Mouse (Mus musculus): ENCODE measurements around the gene Vps26a. TPM values are rescaled to one million over a fixed set of nuclear protein-coding genes. Genes with fewer than 3 reads are reported as not detected.

The Vps26a gene
- polyA plus RNA-seq, 1 experiment: 25.6 TPM

DNA sequence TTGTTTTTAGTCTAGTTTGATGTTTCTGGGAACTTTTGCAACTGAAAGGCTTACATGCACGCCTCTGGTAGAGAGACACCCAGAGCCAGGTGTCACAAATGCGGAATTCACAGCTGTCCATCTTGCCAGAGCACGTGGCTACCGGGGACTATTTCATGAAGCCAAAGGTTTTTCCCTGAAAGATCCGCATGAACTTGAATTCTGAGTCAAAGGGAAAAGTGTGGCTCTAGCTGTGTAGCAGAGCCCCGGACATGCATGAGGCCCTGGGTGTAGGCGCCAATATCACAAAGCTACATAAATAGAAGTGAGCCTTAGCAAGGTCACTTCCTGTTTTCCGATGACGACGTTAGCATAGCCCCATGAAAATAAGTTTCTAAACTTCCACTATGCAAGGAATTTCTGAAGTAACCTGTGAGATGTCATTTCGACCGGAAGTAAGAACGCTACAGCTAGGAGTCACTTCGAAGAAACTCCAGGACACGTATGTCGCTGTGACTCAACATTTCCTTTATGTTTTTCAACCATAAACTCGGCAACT, 19.5 kb upstream of the Vps26a start:
- no peak overlapping the region for H3ac ChIP-seq (ENCODE audit: control insufficient read depth, insufficient read length)
- peaks cover 3% of the 10 kb centered on the region for H3K27me3 ChIP-seq (ENCODE audit: control insufficient read depth, insufficient read depth, insufficient read length)
- no peak for TF ChIP-seq TCF3 (IDR thresholded peaks at IDR 0.05; ENCODE audit: insufficient read length, low read depth)
- TF ChIP-seq POLR2AphosphoS2 (IDR thresholded peaks at IDR 0.05; ENCODE audit: insufficient read length, low read depth): no peak
- TF ChIP-seq USF1 (IDR thresholded peaks at IDR 0.05; ENCODE audit: low read depth): no peak
- TF ChIP-seq REST (IDR thresholded peaks at IDR 0.05; ENCODE audit: insufficient read depth, insufficient read length): no peak
- TF ChIP-seq MYOD1 (IDR thresholded peaks at IDR 0.05; ENCODE audit: control insufficient read depth in 1 of 3, insufficient read length in 2 of 3, low read depth in 2 of 3): no peak
- TF ChIP-seq E2F4 (IDR thresholded peaks at IDR 0.05; ENCODE audit: insufficient read depth): no peak
- TF ChIP-seq TCF12 (IDR thresholded peaks at IDR 0.05; ENCODE audit: insufficient read depth, poor library complexity, severe bottlenecking): no peak
- TF ChIP-seq POLR2A (IDR thresholded peaks at IDR 0.05; ENCODE audit: insufficient read length, low read depth): no peak
- TF ChIP-seq MAX (IDR thresholded peaks at IDR 0.05; ENCODE audit: low read depth): no peak
- H3K36me3 ChIP-seq (ENCODE audit: control insufficient read depth, insufficient read depth): no peaks in the 10 kb centered on the region
- H3K79me2 ChIP-seq (ENCODE audit: control insufficient read depth, insufficient read depth): no peaks in the 10 kb centered on the region
- no peak overlapping the region for H3K4me3 ChIP-seq
- H3K4me2 ChIP-seq (ENCODE audit: low read depth): no peak overlapping the region

- Histone ChIP-seq H3ac (ENCODE audit: control insufficient read depth, insufficient read length) (no peak overlapping the region), H3K4me2 (ENCODE audit: low read depth) (no peak overlapping the region), H3K27me3 (ENCODE audit: control insufficient read depth, insufficient read depth, insufficient read length) (no peaks in the 10 kb centered on the region), H3K36me3 (ENCODE audit: control insufficient read depth, insufficient read depth) (no peaks in the 10 kb centered on the region), H3K4me3 (no peak overlapping the region), H3K79me2 (ENCODE audit: control insufficient read depth, insufficient read depth) (no peaks in the 10 kb centered on the region)
- no peak for TF ChIP-seq USF1 (IDR thresholded peaks at IDR 0.05; ENCODE audit: low read depth)
- TF ChIP-seq TCF3 (IDR thresholded peaks at IDR 0.05; ENCODE audit: insufficient read length, low read depth): no peak
- no peak for TF ChIP-seq E2F4 (IDR thresholded peaks at IDR 0.05; ENCODE audit: insufficient read depth)
- TF ChIP-seq SRF (IDR thresholded peaks at IDR 0.05; ENCODE audit: control insufficient read depth, insufficient read length, low read depth): no peak
- no peak for TF ChIP-seq MAX (IDR thresholded peaks at IDR 0.05; ENCODE audit: low read depth)
- TF ChIP-seq REST (IDR thresholded peaks at IDR 0.05; ENCODE audit: insufficient read depth, insufficient read length): no peak
- TF ChIP-seq MYOD1 (IDR thresholded peaks at IDR 0.05; ENCODE audit: control insufficient read depth in 1 of 3, insufficient read length in 2 of 3, low read depth in 2 of 3): no peak
- TF ChIP-seq POLR2A (IDR thresholded peaks at IDR 0.05; ENCODE audit: insufficient read length, low read depth): no peak
These were observed 18.8 kb upstream of the Vps26a start for GRCm38 (mm10) chr10:62505224-62505983.

DNA sequence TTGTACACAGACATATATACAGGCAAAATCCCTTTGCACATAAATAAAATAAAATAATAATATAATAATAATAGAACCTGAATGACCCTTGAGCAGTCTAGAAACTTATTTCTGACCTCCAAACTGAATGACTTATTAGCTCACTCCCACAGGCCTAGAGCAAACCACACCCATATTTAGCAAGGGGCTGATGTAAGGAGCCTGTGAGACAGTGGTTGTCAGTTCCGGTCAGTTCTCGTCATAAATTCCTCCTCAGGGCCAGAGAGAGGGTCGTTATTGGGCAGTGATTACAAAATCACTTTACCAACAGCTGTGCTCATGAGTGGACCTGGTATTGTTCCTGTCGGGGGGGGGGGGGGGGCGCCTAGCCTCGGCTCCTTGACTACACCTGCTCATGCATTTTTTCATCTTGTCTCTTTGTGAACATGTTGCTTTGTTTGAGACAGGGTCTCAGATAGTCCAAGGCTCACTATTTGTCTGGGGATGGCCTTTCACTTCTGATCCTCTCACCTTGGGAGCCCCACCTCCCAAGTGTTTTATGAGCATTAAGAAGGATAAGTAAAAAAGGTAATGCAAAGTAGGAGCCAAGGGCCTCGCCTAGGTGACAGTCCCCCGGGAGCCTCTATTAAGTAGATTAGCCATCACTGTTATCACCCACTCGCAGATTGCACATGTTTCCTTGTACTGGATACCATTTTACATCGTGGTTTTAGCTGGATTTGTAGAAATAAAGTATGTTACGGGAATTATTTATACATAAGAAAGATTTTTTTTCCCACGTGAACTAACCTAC, 17.4 kb upstream of the Vps26a start:
- Histone ChIP-seq H3K27me3 (ENCODE audit: control insufficient read depth, insufficient read depth, insufficient read length) (no peaks in the 10 kb centered on the region), H3K36me3 (ENCODE audit: control insufficient read depth, insufficient read depth) (no peaks in the 10 kb centered on the region), H3ac (ENCODE audit: control insufficient read depth, insufficient read length) (no peak overlapping the region), H3K4me3 (no peak overlapping the region), H3K79me2 (ENCODE audit: control insufficient read depth, insufficient read depth) (no peaks in the 10 kb centered on the region), H3K4me2 (ENCODE audit: low read depth) (peak overlapping the region; percentile 50)
- TF ChIP-seq CEBPB (IDR thresholded peaks at IDR 0.05; ENCODE audit: insufficient read depth, poor library complexity, severe bottlenecking): 0 out of 2 replicates have a peak, but pooled peaks have one; percentile 16
- peak; percentile 66 for TF ChIP-seq SRF (IDR thresholded peaks at IDR 0.05; ENCODE audit: control insufficient read depth, insufficient read length, low read depth)
- no peak for TF ChIP-seq REST (IDR thresholded peaks at IDR 0.05; ENCODE audit: insufficient read depth, insufficient read length)

DNA sequence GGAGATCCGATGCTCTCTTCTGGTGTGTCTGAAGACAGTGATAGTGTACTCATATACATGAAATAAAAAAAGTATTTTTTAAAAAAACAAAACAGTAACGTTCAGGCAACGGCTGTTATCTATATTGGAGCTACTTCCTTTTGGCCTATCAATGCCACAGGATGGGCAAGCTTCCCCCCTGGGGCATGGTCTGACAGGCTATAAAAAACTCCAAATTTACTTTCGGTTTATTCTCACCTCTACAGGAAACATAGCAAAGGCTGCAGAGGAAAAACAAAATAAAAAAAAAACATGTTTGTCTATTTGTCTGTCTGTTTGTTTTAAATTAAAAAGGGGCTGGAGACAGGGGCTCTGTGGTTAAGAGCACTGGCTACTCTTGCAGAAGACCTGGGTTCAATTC, 16.7 kb upstream of the Vps26a start:
- H3K79me2 ChIP-seq (ENCODE audit: control insufficient read depth, insufficient read depth): no peaks in the 10 kb centered on the region
- H3K36me3 ChIP-seq (ENCODE audit: control insufficient read depth, insufficient read depth): no peaks in the 10 kb centered on the region
- no peak overlapping the region for H3K4me3 ChIP-seq
- H3ac ChIP-seq (ENCODE audit: control insufficient read depth, insufficient read length): no peak overlapping the region
- peak overlapping the region; percentile 50 for H3K4me2 ChIP-seq (ENCODE audit: low read depth)
- TF ChIP-seq TCF3 (IDR thresholded peaks at IDR 0.05; ENCODE audit: insufficient read length, low read depth) (no peak), USF1 (IDR thresholded peaks at IDR 0.05; ENCODE audit: low read depth) (no peak), POLR2AphosphoS2 (IDR thresholded peaks at IDR 0.05; ENCODE audit: insufficient read length, low read depth) (no peak), POLR2A (IDR thresholded peaks at IDR 0.05; ENCODE audit: insufficient read length, low read depth) (no peak), MAX (IDR thresholded peaks at IDR 0.05; ENCODE audit: low read depth) (no peak), REST (IDR thresholded peaks at IDR 0.05; ENCODE audit: insufficient read depth, insufficient read length) (no peak), MYOD1 (IDR thresholded peaks at IDR 0.05; ENCODE audit: control insufficient read depth in 1 of 3, insufficient read length in 2 of 3, low read depth in 2 of 3) (no peak), SRF (IDR thresholded peaks at IDR 0.05; ENCODE audit: control insufficient read depth, insufficient read length, low read depth) (no peak), CEBPB (IDR thresholded peaks at IDR 0.05; ENCODE audit: insufficient read depth, poor library complexity, severe bottlenecking) (no peak), TCF12 (IDR thresholded peaks at IDR 0.05; ENCODE audit: insufficient read depth, poor library complexity, severe bottlenecking) (no peak), MYOG (IDR thresholded peaks at IDR 0.05; ENCODE audit: control insufficient read depth in 1 of 3, insufficient read depth in 1 of 3, insufficient read length in 2 of 3, low read depth in 2 of 3) (no peak), E2F4 (IDR thresholded peaks at IDR 0.05; ENCODE audit: insufficient read depth) (no peak)
- H3K27me3 ChIP-seq (ENCODE audit: control insufficient read depth, insufficient read depth, insufficient read length): no peaks in the 10 kb centered on the region
